ENCODE assay signal across 13 mouse cellular contexts in the genomic region with DNA sequence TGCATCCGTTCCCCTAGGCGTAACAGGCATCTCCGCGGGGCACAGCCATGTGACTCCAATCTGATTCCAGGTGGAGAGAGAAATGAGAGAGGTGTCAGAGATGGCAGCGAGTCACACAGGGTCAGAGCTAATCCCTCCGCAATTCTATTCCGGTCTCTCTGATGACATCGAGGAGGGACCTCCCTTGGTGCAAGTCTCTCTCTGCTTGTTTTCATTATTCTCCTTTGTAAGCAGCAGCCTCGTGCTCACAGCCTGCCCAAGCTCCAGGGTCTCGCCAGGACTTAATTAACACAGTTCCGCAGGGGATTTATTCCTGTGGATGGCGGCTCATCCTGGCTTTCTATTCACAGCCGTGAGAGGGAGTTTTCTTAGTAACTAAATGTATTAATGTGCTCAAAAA.
DNase-seq lines count a peak whose midpoint lies in the region; ATAC-seq and TF ChIP-seq lines count a peak whose summit lies in the region.
"Had no signal": no experiment of that assay in that cellular context is flagged by ENCODE, and none has a peak within 500 bp of the region (broad histone marks: within the 10 kb centered on the region; RNA-seq: fewer than 3 reads in every experiment).

No protein-coding gene starts in this region.

- no peaks in the 10 kb centered on the region for H3K9me3 ChIP-seq in forebrain, postnatal 0 days (ENCODE audit: low read length)
- no peaks in the 10 kb centered on the region for H3K9me3 ChIP-seq in midbrain, embryonic 16.5 days (replicated peaks; ENCODE audit: control insufficient read depth, low read length, poor library complexity, severe bottlenecking)

- H3K4me3 ChIP-seq in forebrain, postnatal 0 days (ENCODE audit: low read depth, low read length): no peak overlapping the region
- H3K4me3 ChIP-seq in midbrain, embryonic 16.5 days (ENCODE audit: low read depth, low read length): peak overlapping the region; percentile 7; the same call in 1 of the 2 replicates

- no peaks in the 10 kb centered on the region for H3K36me3 ChIP-seq in forebrain, postnatal 0 days (ENCODE audit: insufficient read depth)
- no peaks in the 10 kb centered on the region for H3K36me3 ChIP-seq in midbrain, embryonic 16.5 days (ENCODE audit: control insufficient read depth, insufficient read depth, low read length)
- H3K36me3 ChIP-seq: G1E had no signal

- H3K27ac ChIP-seq in forebrain, postnatal 0 days (ENCODE audit: low read depth, low read length): no peak overlapping the region
- peak overlapping the region; percentile 58; the same call in 1 of the 2 replicates for H3K27ac ChIP-seq in midbrain, embryonic 16.5 days (ENCODE audit: low read length)

- H3K9ac ChIP-seq in forebrain, postnatal 0 days: no peak overlapping the region
- H3K9ac ChIP-seq in midbrain, embryonic 16.5 days (ENCODE audit: low read depth, low read length): no peak overlapping the region

- no peak for TF ChIP-seq CTCF in brain, embryonic 14.5 days (IDR thresholded peaks at IDR 0.05; ENCODE audit: borderline replicate concordance, extremely low read depth, insufficient read depth, insufficient read length)
- no peak; the same call in none of the 2 replicates for TF ChIP-seq CTCF in forebrain, postnatal 0 days (IDR thresholded peaks at IDR 0.05; ENCODE audit: low read depth)

- H3K4me2 ChIP-seq in forebrain, postnatal 0 days (ENCODE audit: low read depth): peak overlapping the region; percentile 25
- H3K4me2 ChIP-seq in midbrain, embryonic 16.5 days (ENCODE audit: low read length): peak overlapping the region; percentile 33

- ATAC-seq in forebrain, postnatal 0 days: peak; percentile 79
- ATAC-seq in midbrain, embryonic 16.5 days: peak; percentile 61; the same call in 1 of the 2 replicates
- ATAC-seq: activated CD4-positive, CD25-positive, alpha-beta regulatory T cell, adult 4 months had no signal

- no peaks in the 10 kb centered on the region for H3K27me3 ChIP-seq in forebrain, postnatal 0 days (ENCODE audit: insufficient read depth, low read length)
- H3K27me3 ChIP-seq in midbrain, embryonic 16.5 days (ENCODE audit: control insufficient read depth, insufficient read depth, low read depth, low read length): peaks cover 4% of the 10 kb centered on the region; the same call in 1 of the 2 replicates

- 1% methylated on average over 13 of the region's 13 CpGs for WGBS in forebrain, postnatal 0 days
- 3% methylated on average over 13 of the region's 13 CpGs for WGBS in midbrain, embryonic 16.5 days

- DNase-seq in cerebellum, postnatal 36 days: peak; percentile 25 to 28
- DNase-seq in cerebellum, postnatal 4 days (ENCODE audit: low spot score in 2 of 2): no peak
- peak; percentile 89 for DNase-seq in brain, embryonic 14.5 days (ENCODE audit: low read depth)
- peak; percentile 66 for DNase-seq in forebrain, postnatal 0 days
- no peak for DNase-seq in MN1 (ENCODE audit: low spot score)
- DNase-seq in ovary, adult 18-20 months (ENCODE audit: low spot score): no peak
- no peak for DNase-seq in kidney, postnatal 10 days
- DNase-seq: kidney, adult 11 months; lung, adult 18-20 months; spleen, adult 18-20 months had no signal

- no peaks in the 10 kb centered on the region for H3K4me1 ChIP-seq in forebrain, postnatal 0 days (ENCODE audit: insufficient read depth)
- peaks cover 13% of the 10 kb centered on the region for H3K4me1 ChIP-seq in midbrain, embryonic 16.5 days (ENCODE audit: control insufficient read depth, insufficient read depth, low read length)

- no peak for TF ChIP-seq POLR2A in brain, embryonic 14.5 days (IDR thresholded peaks at IDR 0.05; ENCODE audit: borderline replicate concordance, extremely low read depth, insufficient read depth, insufficient read length, poor library complexity, severe bottlenecking)

Comparison
In these comparisons a context has a peak if more than half of its experiments do, and no peak if none do; other contexts are left out.
1. DNase-seq: peak in cerebellum, postnatal 36 days (2 of 2), brain, embryonic 14.5 days (single experiment) and forebrain, postnatal 0 days (single experiment); none in cerebellum, postnatal 4 days (0 of 2), MN1 (single experiment), ovary, adult 18-20 months (single experiment) and kidney, postnatal 10 days (single experiment).